Mouse (Mus musculus) heart, adult 9 months (tissue): Measurements from ENCODE around the gene Ccno.
A peak's percentile ranks its signal among the peaks of the same experiment; 100 is the strongest.
"Not testable (repeated sequence)": the region's sequence is repeated elsewhere in the genome, so short reads cannot be mapped to it uniquely, and the experiment has no call there.

Experiments
- DNase-seq, 2 experiments: peaks; one replicate each; pipeline ENCODE4 v3.0.0; 2022; ENCODE audit warnings: low spot score in 2 of 2

Ccno gene

GRCm38 (mm10) chr13:113000576-113001318 lies 13.1 kb downstream of the Ccno start:
- no peak for DNase-seq

DNA sequence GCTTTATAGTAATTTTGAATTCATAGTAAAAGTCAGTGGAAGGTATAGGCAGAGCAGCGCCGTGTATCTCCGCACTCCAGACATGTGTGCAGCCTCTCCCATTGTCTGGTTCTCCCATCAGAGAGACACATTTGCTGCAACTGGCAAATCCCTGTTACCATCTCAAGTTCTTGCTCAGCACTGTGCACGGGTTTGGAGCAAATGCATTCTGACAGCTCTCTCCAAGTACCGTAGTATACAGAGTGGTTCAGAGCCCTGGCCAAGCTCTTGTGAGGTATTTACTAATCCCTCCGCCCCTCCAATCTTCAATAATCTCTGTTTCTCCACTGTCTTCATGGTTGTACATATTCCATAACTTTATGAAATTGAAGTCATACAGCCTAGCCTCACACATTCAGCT lies 25.1 kb downstream of the Ccno start:
- DNase-seq = no peak

DNA sequence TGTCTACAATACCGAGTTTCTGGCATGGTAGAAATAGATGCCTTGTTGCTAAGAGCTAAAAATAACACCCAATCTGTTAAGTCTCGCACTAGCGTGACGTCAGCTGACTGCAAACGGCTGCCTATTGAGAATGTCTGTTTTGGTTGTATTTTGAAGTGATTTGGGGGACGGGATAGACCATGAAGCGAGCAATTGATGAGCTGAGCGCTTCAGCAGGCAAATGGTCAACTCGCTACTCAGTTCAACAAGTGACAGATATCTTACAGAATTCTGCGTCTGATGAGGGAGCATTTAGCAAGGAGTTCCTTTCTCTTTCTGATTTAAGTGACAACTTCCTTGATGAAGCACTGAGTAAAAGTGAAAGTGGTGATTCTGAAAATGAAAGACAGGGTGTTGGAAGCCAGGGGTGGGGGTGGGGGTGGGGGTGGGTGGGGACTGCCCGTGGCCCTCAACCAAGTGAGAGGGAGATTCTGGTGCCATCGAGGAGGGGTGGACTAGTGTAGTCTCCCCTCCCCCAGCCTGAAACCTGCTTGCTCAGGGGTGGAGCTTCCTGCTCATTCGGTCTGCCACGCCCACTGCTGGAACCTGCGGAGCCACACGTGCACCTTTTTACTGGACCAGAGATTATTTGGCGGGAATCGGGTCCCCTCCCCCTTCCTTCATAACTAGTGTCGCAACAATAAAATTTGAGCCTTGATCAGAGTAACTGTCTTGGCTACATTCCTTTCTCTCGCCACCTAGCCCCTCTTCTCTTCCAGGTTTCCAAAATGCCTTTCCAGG lies 25.8 kb downstream of the Ccno start:
- not testable (repeated sequence) for DNase-seq

- no peak for DNase-seq
Measured at GRCm38 (mm10) chr13:113021521-113021920, 33.9 kb downstream of the Ccno start.

DNA sequence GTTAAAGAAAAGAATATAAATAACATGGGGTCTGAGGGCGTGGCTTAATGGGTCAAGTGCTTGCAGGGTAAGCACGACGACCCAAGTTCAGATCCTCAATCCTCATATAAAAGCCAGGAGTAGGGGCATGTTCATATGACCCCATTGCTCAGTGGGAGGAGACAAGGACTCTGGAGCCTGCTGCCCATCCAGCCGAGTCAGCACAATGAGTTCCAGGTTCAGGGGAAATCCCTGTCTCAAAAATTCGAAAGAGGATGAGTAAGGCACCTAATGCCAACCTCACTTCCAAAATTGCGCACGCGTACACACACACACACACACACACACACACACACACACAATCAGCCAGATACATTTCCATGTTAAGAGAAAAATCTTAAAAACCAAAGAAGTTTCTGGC lies 34.9 kb downstream of the Ccno start:
- DNase-seq = no peak

DNA sequence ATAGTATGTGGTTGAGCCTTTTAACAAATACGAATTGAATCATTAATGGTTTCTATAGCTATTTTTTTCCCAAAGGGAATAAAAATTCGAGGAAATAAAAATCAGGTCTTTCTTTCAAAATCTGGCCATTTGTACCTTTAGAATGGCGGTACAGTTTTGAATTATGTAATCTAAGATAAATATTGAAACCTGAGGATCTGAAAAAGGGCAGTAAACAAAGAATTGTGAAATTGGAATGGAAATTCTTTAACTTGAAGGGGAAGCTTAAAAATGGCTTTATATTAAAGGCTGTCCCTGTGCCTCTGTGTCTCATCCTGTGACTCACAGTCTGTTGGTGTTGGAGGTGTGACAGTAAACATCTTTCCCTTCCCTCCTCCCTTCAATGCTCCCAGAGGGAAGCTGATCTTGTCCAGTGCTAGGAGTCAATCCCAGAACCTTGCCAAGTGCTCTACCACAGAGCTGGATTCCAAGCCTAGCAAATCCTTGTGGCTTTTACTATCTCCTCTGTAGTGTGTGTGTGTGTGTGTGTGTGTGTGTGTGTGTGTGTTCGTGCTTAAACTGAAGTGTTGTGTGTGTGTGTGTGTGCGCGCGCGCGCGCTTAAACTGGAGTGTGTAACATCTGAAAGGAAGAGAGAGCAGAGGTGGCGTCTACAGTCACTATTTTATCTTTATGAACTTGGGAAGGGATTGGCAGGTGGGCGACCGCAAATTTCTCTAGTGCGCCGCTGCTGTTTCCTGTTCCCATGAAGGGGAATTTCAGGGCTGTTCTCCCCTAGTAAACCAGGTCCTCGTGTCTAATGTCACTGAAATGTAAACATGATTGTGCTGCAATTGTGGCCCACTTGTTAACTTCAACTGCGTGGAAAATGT lies 35.9 kb downstream of the Ccno start:
- no peak for DNase-seq

GRCm38 (mm10) chr13:113031351-113031750 lies 43.7 kb downstream of the Ccno start:
- DNase-seq = no peak

DNA sequence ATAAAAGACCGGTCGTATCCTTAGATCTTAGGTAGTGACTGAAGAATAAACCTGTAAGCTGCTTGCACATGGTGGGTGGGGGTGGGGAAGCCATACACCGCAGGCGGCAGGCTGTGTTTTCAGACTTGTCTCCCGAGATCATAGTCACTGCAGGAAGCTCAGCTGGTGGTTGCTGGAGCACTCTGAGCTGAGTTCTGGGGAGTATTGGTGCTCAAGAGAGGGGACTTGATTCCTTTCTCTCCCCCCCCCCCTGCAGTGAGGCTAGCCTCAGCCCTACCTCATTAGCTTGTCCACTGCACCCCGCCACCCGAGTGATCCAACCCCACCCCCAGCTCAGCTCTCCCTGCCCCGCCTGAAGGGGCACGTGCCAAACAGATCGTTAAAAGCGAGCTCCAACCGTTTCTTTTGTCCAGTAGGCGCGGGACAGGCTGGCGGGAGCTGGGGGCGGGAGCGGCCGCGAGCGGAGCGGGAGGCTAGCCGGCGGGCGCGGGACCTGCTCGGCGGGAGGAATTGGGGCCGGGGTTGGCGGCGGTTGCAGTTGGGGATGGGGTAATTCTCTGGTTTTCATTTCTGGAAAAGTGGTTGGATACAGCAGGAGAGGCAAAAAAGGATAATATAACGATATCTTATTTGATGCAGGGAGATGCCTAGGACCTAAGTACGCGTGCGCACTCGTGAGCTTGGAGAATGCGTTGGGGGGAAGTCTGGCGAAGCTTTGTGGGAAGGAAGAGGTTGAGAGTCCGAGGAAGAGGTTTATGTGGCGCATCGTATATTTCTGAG lies 44.4 kb downstream of the Ccno start:
- no peak for DNase-seq

DNA sequence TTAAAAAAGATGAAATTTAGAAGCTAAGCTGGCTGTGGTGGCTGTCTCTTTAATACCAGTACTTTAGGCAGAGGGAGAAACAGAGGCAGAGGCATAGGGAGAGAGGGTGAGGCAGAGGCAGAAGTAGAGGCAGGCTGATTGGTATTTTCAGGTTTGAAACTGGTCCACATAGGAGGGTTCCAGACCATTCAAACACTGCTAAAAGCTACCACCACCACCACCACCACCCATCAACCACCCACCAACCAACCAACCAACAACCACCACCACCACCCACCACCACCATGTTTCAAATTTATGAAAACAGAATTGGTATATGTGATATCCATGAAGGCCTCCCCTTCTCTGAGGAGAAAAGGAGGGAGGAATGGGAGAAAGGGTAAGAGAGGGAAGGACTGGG lies 45.2 kb downstream of the Ccno start:
- no peak for DNase-seq

DNA sequence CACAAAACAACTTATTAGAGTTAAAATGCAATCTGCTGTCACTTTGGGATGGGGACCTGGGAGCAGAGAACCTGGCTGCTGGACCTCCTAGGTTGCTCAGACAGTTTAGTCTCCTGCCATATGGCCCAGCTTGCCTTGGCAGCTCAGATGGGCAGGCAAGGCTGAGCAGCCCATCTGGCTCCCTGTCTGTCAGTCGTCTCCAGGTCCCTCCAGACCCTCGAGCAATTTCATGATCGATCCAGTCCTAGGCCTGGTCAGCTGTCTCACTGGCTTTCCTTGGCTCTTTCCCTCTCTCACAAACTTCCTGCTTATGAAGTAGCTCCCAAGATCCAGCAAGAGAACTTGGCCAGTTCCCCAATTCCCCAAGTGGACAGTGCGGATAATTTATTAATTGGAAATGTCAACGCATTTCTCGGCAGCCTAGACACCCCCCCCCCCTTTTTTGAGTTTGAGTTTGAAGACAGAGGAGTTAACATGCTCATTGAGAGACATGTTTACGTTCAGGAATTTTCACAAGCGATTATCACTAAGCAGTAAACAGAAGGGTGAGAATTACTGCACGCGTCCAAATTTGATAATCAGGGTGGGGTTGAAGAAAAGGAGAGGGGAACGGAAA lies 46.8 kb downstream of the Ccno start:
- DNase-seq = no peak

GRCm38 (mm10) chr13:113034950-113035421 lies 47.4 kb downstream of the Ccno start, which contains the start of gene Cdc20b:
TSS of gene Cdc20b (plus strand) at chr13:113035111.
- peak in 1 of 2 experiments; percentile 16 for DNase-seq

GRCm38 (mm10) chr13:113035852-113036251 lies 48.2 kb downstream of the Ccno start:
- DNase-seq = peak; percentile 64 to 77
